Mouse (Mus musculus) MEL (cell line): ENCODE measurements at regions not wholly inside any gene's neighbourhood (a gene's known extent, or its start where the extent isn't known, plus 50 kb on each side); places are given as distances from the start of the nearest gene placed in this dataset.

Experiments
- DNase-seq: peaks from one replicate; pipeline ENCODE4 v3.0.0; 2011; ENCODE audit warnings: low read depth, low spot score
- H3K27ac ChIP-seq: 2 replicates; pipeline ENCODE4 v1.5.1; 2012; ENCODE audit warnings: low read depth, mild to moderate bottlenecking, control low read depth, low read length, moderate library complexity; ENCODE audit not compliant: control insufficient read depth
- H3K27me3 ChIP-seq, 2 experiments: fragments of 150-350 bp in 1 of 2; sonication (generic) in 1 of 2; 2 replicates each; pipeline ENCODE4 v1.6.1; 2012; ENCODE audit warnings: low read length in 2 of 2, mild to moderate bottlenecking in 2 of 2, improper control_type of control experiment in 1 of 2, moderate library complexity in 1 of 2; ENCODE audit not compliant: insufficient read depth in 2 of 2, control insufficient read depth in 1 of 2
- H3K36me3 ChIP-seq, 2 experiments: 2 replicates each; pipeline ENCODE4 v1.6.1; 2012 to 2014; ENCODE audit warnings: low read length in 2 of 2, improper control_type of control experiment in 1 of 2, inconsistent platforms in 1 of 2, mild to moderate bottlenecking in 1 of 2; ENCODE audit not compliant: insufficient read depth in 2 of 2, control insufficient read depth in 1 of 2
- H3K4me1 ChIP-seq, 2 experiments: fragments of 150-350 bp in 1 of 2; sonication (generic) in 1 of 2; 2 replicates each; pipeline ENCODE4 v1.6.1; 2012; ENCODE audit warnings: low read length in 2 of 2, improper control_type of control experiment in 1 of 2, mild to moderate bottlenecking in 1 of 2; ENCODE audit not compliant: insufficient read depth in 2 of 2, control insufficient read depth in 1 of 2
- H3K4me3 ChIP-seq, 2 experiments: fragments of 150-350 bp in 1 of 2; sonication (generic) in 1 of 2; 2 replicates each; pipeline ENCODE4 v1.5.1; 2012; ENCODE audit warnings: low read depth in 2 of 2, low read length in 2 of 2, mild to moderate bottlenecking in 2 of 2, moderate library complexity in 2 of 2, control low read depth in 1 of 2, improper control_type of control experiment in 1 of 2; ENCODE audit not compliant: control insufficient read depth in 1 of 2, insufficient read depth in 1 of 2
- H3K79me2 ChIP-seq: 2 replicates; pipeline ENCODE4 v1.6.1; 2012; ENCODE audit warnings: mild to moderate bottlenecking, low read length, moderate library complexity; ENCODE audit not compliant: control insufficient read depth, poor library complexity, insufficient read depth
- H3K9ac ChIP-seq: 2 replicates; pipeline ENCODE4 v1.6.1; 2012; ENCODE audit warnings: low read depth, mild to moderate bottlenecking, control low read depth, low read length, moderate library complexity; ENCODE audit not compliant: control insufficient read depth, poor library complexity, severe bottlenecking
- H3K9me3 ChIP-seq: fragments of 150-350 bp; sonication (generic); replicated peaks from 2 replicates; pipeline ENCODE4 v1.6.1; 2012; ENCODE audit warnings: mild to moderate bottlenecking, low read length, improper control_type of control experiment, moderate library complexity; ENCODE audit not compliant: insufficient read depth
- BHLHE40 ChIP-seq: IDR thresholded peaks from 2 replicates; pipeline ENCODE4 v1.6.1; 2012; ENCODE audit warnings: low read depth, mild to moderate bottlenecking, inconsistent platforms, low read length, improper control_type of control experiment, borderline replicate concordance
- CHD2 ChIP-seq: IDR thresholded peaks from 2 replicates; pipeline ENCODE4 v1.6.1; 2011; ENCODE audit warnings: low read length, improper control_type of control experiment
- EP300 ChIP-seq, 2 experiments: IDR thresholded peaks; 2 replicates each; pipeline ENCODE4 v1.6.1; 2011; ENCODE audit warnings: improper control_type of control experiment in 2 of 2, low read length in 2 of 2, low read depth in 1 of 2, mild to moderate bottlenecking in 1 of 2
- GABPA ChIP-seq: IDR thresholded peaks from 2 replicates; pipeline ENCODE4 v1.6.1; 2012; ENCODE audit warnings: low read depth, mild to moderate bottlenecking, inconsistent platforms, low read length, improper control_type of control experiment, moderate library complexity
- GATA1 ChIP-seq: IDR thresholded peaks from 2 replicates; pipeline ENCODE4 v1.6.1; 2011; ENCODE audit warnings: low read depth, low read length, improper control_type of control experiment
- HCFC1 ChIP-seq: IDR thresholded peaks from 2 replicates; pipeline ENCODE4 v1.6.1; 2012; ENCODE audit warnings: low read depth, mild to moderate bottlenecking, inconsistent platforms, low read length, improper control_type of control experiment, moderate library complexity
- MAFK ChIP-seq: IDR thresholded peaks from 2 replicates; pipeline ENCODE4 v1.6.1; 2011; ENCODE audit warnings: low read depth, mild to moderate bottlenecking, low read length, improper control_type of control experiment, borderline replicate concordance
- MAZ ChIP-seq: IDR thresholded peaks from 2 replicates; pipeline ENCODE4 v1.6.1; 2012; ENCODE audit warnings: low read depth, mild to moderate bottlenecking, inconsistent platforms, low read length, improper control_type of control experiment
- MEF2A ChIP-seq: IDR thresholded peaks from 2 replicates; pipeline ENCODE4 v1.6.1; 2014; ENCODE audit warnings: low read depth, mild to moderate bottlenecking, inconsistent platforms, low read length, improper control_type of control experiment; ENCODE audit not compliant: poor library complexity, insufficient replicate concordance, severe bottlenecking; ENCODE audit errors: extremely low read depth
- MXI1 ChIP-seq: IDR thresholded peaks from 2 replicates; pipeline ENCODE4 v1.6.1; 2011; ENCODE audit warnings: mild to moderate bottlenecking, low read depth, low read length, improper control_type of control experiment
- MYB ChIP-seq: IDR thresholded peaks from 2 replicates; pipeline ENCODE4 v1.6.1; 2011; ENCODE audit warnings: mild to moderate bottlenecking, low read depth, low read length, improper control_type of control experiment
- NELFE ChIP-seq: IDR thresholded peaks from 2 replicates; pipeline ENCODE4 v1.6.1; 2011; ENCODE audit warnings: low read depth, low read length, improper control_type of control experiment
- POLR2A ChIP-seq, 2 experiments: IDR thresholded peaks; 2 replicates each; pipeline ENCODE4 v1.6.1; 2011 to 2012; ENCODE audit warnings: low read length in 2 of 2, mild to moderate bottlenecking in 2 of 2, control low read depth in 1 of 2, improper control_type of control experiment in 1 of 2, low read depth in 1 of 2, moderate library complexity in 1 of 2; ENCODE audit not compliant: control insufficient read depth in 1 of 2, insufficient read depth in 1 of 2, poor library complexity in 1 of 2
- POLR2AphosphoS5 ChIP-seq: IDR thresholded peaks from 2 replicates; pipeline ENCODE4 v1.6.1; 2012; ENCODE audit warnings: low read depth, borderline replicate concordance, mild to moderate bottlenecking, inconsistent platforms, low read length, moderate library complexity, mixed read lengths
- RAD21 ChIP-seq: IDR thresholded peaks from 2 replicates; pipeline ENCODE4 v1.6.1; 2011; ENCODE audit warnings: mild to moderate bottlenecking, low read depth, low read length, improper control_type of control experiment
- RCOR1 ChIP-seq: IDR thresholded peaks from 2 replicates; pipeline ENCODE4 v1.6.1; 2012; ENCODE audit warnings: low read depth, mild to moderate bottlenecking, inconsistent platforms, low read length, improper control_type of control experiment
- SIN3A ChIP-seq: IDR thresholded peaks from 2 replicates; pipeline ENCODE4 v1.6.1; 2012; ENCODE audit warnings: low read length, improper control_type of control experiment, inconsistent platforms
- TAL1 ChIP-seq: IDR thresholded peaks from 2 replicates; pipeline ENCODE4 v1.6.1; 2012; ENCODE audit warnings: mild to moderate bottlenecking, inconsistent platforms, low read length, moderate library complexity, mixed read lengths
- TBP ChIP-seq: IDR thresholded peaks from 2 replicates; pipeline ENCODE4 v1.8.0; 2011; ENCODE audit warnings: low read depth, low read length, improper control_type of control experiment
- TCF12 ChIP-seq: IDR thresholded peaks from 2 replicates; pipeline ENCODE4 v1.6.1; 2014; ENCODE audit warnings: low read depth, mild to moderate bottlenecking, inconsistent platforms, low read length, improper control_type of control experiment, moderate library complexity
- USF2 ChIP-seq, 2 experiments: IDR thresholded peaks; 2 replicates each; pipeline ENCODE4 v1.6.1; 2011 to 2012; ENCODE audit warnings: improper control_type of control experiment in 2 of 2, low read length in 2 of 2, borderline replicate concordance in 1 of 2, inconsistent platforms in 1 of 2, low read depth in 1 of 2, mild to moderate bottlenecking in 1 of 2; ENCODE audit not compliant: insufficient read depth in 1 of 2
- ZKSCAN1 ChIP-seq: IDR thresholded peaks from 2 replicates; pipeline ENCODE4 v1.6.1; 2012; ENCODE audit warnings: low read depth, mild to moderate bottlenecking, inconsistent platforms, low read length, improper control_type of control experiment, moderate library complexity
- ZMIZ1 ChIP-seq: IDR thresholded peaks from 2 replicates; pipeline ENCODE4 v1.6.1; 2012; ENCODE audit warnings: low read depth, mild to moderate bottlenecking, inconsistent platforms, low read length, improper control_type of control experiment, moderate library complexity
- ZNF384 ChIP-seq: IDR thresholded peaks from 2 replicates; pipeline ENCODE4 v1.6.1; 2012; ENCODE audit warnings: low read depth, mild to moderate bottlenecking, inconsistent platforms, low read length, improper control_type of control experiment

DNA sequence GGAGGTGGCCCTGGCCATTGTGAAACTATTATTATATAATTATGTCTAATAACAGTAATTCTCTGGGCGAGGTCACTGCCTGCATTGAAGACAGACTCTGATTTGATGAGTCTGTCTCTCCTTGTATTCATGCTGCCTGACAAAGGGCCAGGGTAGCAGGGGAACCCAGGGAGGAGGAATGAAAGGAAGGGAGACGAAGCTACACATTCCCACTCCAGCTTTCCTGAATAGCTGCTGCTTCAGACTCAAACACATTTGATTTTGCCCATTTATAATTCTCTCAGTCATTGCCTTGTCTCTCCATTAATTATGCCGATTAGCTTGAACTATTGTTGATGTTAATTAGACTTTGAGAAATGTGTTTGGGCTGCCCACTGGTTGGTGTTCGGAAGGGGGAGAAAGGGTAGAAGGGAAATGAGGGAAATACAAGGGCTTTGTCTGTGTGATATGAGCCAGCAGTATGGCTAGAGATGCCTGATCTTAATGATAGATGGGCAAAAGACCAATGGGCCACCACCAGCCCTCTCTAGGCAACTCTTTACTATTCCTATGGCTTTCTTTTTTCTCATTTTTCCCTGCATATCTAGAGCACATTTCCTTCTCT, 881.8 kb downstream of the Gm9195 start:
- no peak for TF ChIP-seq HCFC1
- no peak for TF ChIP-seq CHD2
- no peak for TF ChIP-seq RAD21
- TF ChIP-seq MXI1, result no peak
- TF ChIP-seq TCF12, result no peak
- TF ChIP-seq EP300 (IDR thresholded peaks at IDR 0.05; ENCODE audit: low read depth in 1 of 2, low read length in 2 of 2), result no peak
- TF ChIP-seq MAZ, result no peak
- no peak for TF ChIP-seq BHLHE40
- no peak for TF ChIP-seq GATA1
- no peak for TF ChIP-seq RCOR1
- no peak for TF ChIP-seq ZKSCAN1
- TF ChIP-seq, all 39 proteins: peak for 0
- no peaks in the 10 kb centered on the region for H3K9me3 ChIP-seq

DNA sequence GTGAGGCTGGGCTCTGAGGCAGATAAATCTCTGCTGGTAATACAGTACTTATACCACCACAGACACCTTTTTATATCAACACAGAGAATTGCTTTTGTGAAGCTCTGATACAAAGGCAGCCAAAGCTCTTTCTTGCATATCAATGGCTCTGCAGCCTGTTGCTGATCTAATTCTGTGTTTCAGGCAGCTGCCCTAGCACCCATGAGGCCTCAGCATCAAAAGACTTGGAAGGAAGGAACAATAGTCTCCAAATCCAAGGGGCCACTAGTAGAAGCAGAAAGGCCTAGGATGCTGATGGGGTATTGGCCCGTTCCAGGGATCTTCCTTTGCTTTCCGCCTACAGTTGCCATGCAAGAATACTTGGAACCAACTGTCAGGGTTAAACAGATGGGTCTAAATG, 887.9 kb downstream of the Gm9195 start:
- no peak overlapping the region for H3K9ac ChIP-seq
- H3K4me1 ChIP-seq, result no peaks in the 10 kb centered on the region
- H3K36me3 ChIP-seq, result no peaks in the 10 kb centered on the region
- no peak overlapping the region for H3K4me3 ChIP-seq
- H3K27ac ChIP-seq, result no peak overlapping the region
- no peaks in the 10 kb centered on the region for H3K27me3 ChIP-seq
- no peaks in the 10 kb centered on the region for H3K79me2 ChIP-seq
- no peaks in the 10 kb centered on the region for H3K9me3 ChIP-seq
- no peak for DNase-seq
- TF ChIP-seq POLR2A (IDR thresholded peaks at IDR 0.05; ENCODE audit: control insufficient read depth in 1 of 2, insufficient read depth in 1 of 2, low read depth in 1 of 2, low read length in 2 of 2, poor library complexity in 1 of 2) (no peak), MEF2A (no peak), TCF12 (no peak), MAZ (no peak), RCOR1 (no peak), GABPA (no peak), TAL1 (no peak), MXI1 (no peak), BHLHE40 (no peak), SIN3A (no peak), NELFE (no peak), POLR2AphosphoS5 (no peak), ZNF384 (no peak), MAFK (no peak), USF2 (IDR thresholded peaks at IDR 0.05; ENCODE audit: borderline replicate concordance in 1 of 2, insufficient read depth in 1 of 2, low read depth in 1 of 2, low read length in 2 of 2) (no peak), ZMIZ1 (no peak), HCFC1 (no peak), MYB (no peak), TBP (no peak)

More for the DNA sequence above, 881.8 kb downstream of the Gm9195 start:
- Histone ChIP-seq H3K36me3 (no peaks in the 10 kb centered on the region), H3K27me3 (no peaks in the 10 kb centered on the region), H3K4me3 (no peak overlapping the region), H3K27ac (no peak overlapping the region), H3K4me1 (no peaks in the 10 kb centered on the region), H3K79me2 (no peaks in the 10 kb centered on the region), H3K9ac (no peak overlapping the region)
- DNase-seq, result no peak
